Mouse (Mus musculus): ENCODE measurements at regions not wholly inside any gene's neighbourhood (a gene's known extent, or its start where the extent isn't known, plus 50 kb on each side); places are given as distances from the start of the nearest gene placed in this dataset.
A peak's percentile ranks its signal among the peaks of the same experiment; 100 is the strongest.

GRCm38 (mm10) chr9:61660191-61660590 lies 254.2 kb downstream of the Rplp1 start:
- no peak overlapping the region for H3K9ac ChIP-seq
- H3K4me1 ChIP-seq (ENCODE audit: insufficient read depth) = no peaks in the 10 kb centered on the region
- H3K4me3 ChIP-seq (ENCODE audit: low read depth, low read length) = no peak overlapping the region
- no peak overlapping the region for H3K27ac ChIP-seq (ENCODE audit: low read depth, low read length)
- no peak for DNase-seq
- no peaks in the 10 kb centered on the region for H3K9me3 ChIP-seq (ENCODE audit: low read length)
- no peaks in the 10 kb centered on the region for H3K27me3 ChIP-seq (ENCODE audit: insufficient read depth, low read length)
- H3K36me3 ChIP-seq (ENCODE audit: insufficient read depth) = no peaks in the 10 kb centered on the region
- no peak overlapping the region for H3K4me2 ChIP-seq (ENCODE audit: low read depth)
- no peak for ATAC-seq
- 87% methylated on average over 3 of the region's 3 CpGs for WGBS
- TF ChIP-seq CTCF (IDR thresholded peaks at IDR 0.05; ENCODE audit: low read depth) = no peak

- 89% methylated on average over 8 of the region's 8 CpGs for WGBS
- no peaks in the 10 kb centered on the region for H3K9me3 ChIP-seq (ENCODE audit: low read length)
- H3K9ac ChIP-seq = no peak overlapping the region
- H3K4me1 ChIP-seq (ENCODE audit: insufficient read depth) = no peaks in the 10 kb centered on the region
- no peak overlapping the region for H3K27ac ChIP-seq (ENCODE audit: low read depth, low read length)
- TF ChIP-seq CTCF (IDR thresholded peaks at IDR 0.05; ENCODE audit: low read depth) = no peak
- no peak for ATAC-seq
- H3K27me3 ChIP-seq (ENCODE audit: insufficient read depth, low read length) = no peaks in the 10 kb centered on the region
- H3K36me3 ChIP-seq (ENCODE audit: insufficient read depth) = no peaks in the 10 kb centered on the region
- no peak overlapping the region for H3K4me3 ChIP-seq (ENCODE audit: low read depth, low read length)
- DNase-seq = no peak
- no peak overlapping the region for H3K4me2 ChIP-seq (ENCODE audit: low read depth)
These were observed 256.3 kb downstream of the Rplp1 start for GRCm38 (mm10) chr9:61657996-61658395.

GRCm38 (mm10) chr9:61655433-61655981 lies 258.8 kb downstream of the Rplp1 start:
- no peak for DNase-seq
- no peak overlapping the region for H3K4me3 ChIP-seq (ENCODE audit: low read depth, low read length)
- no peak overlapping the region for H3K27ac ChIP-seq (ENCODE audit: low read depth, low read length)
- no peak; the same call in 1 of the 2 replicates for ATAC-seq
- H3K27me3 ChIP-seq (ENCODE audit: insufficient read depth, low read length) = no peaks in the 10 kb centered on the region
- WGBS = 58% methylated on average over 9 of the region's 9 CpGs
- H3K9ac ChIP-seq = no peak overlapping the region
- H3K36me3 ChIP-seq (ENCODE audit: insufficient read depth) = no peaks in the 10 kb centered on the region
- H3K4me1 ChIP-seq (ENCODE audit: insufficient read depth) = no peaks in the 10 kb centered on the region
- no peak for TF ChIP-seq CTCF (IDR thresholded peaks at IDR 0.05; ENCODE audit: low read depth)
- H3K9me3 ChIP-seq (ENCODE audit: low read length) = no peaks in the 10 kb centered on the region
- H3K4me2 ChIP-seq (ENCODE audit: low read depth) = no peak overlapping the region

- no peak overlapping the region for H3K9ac ChIP-seq
- DNase-seq = no peak
- no peak overlapping the region for H3K4me3 ChIP-seq (ENCODE audit: low read depth, low read length)
- TF ChIP-seq CTCF (IDR thresholded peaks at IDR 0.05; ENCODE audit: low read depth) = no peak
- no peak for ATAC-seq
- H3K4me1 ChIP-seq (ENCODE audit: insufficient read depth) = no peaks in the 10 kb centered on the region
- no peak overlapping the region for H3K4me2 ChIP-seq (ENCODE audit: low read depth)
- no peaks in the 10 kb centered on the region for H3K36me3 ChIP-seq (ENCODE audit: insufficient read depth)
- no peaks in the 10 kb centered on the region for H3K9me3 ChIP-seq (ENCODE audit: low read length)
- H3K27ac ChIP-seq (ENCODE audit: low read depth, low read length) = no peak overlapping the region
- 52% methylated on average over 20 of the region's 20 CpGs for WGBS
- no peaks in the 10 kb centered on the region for H3K27me3 ChIP-seq (ENCODE audit: insufficient read depth, low read length)
These were observed 268.5 kb downstream of the Rplp1 start for GRCm38 (mm10) chr9:61645661-61646425.

- TF ChIP-seq CTCF (IDR thresholded peaks at IDR 0.05; ENCODE audit: low read depth) = no peak
- Histone ChIP-seq H3K27me3 (ENCODE audit: insufficient read depth, low read length) (no peaks in the 10 kb centered on the region), H3K36me3 (ENCODE audit: insufficient read depth) (no peaks in the 10 kb centered on the region), H3K4me2 (ENCODE audit: low read depth) (no peak overlapping the region), H3K4me1 (ENCODE audit: insufficient read depth) (no peaks in the 10 kb centered on the region), H3K9me3 (ENCODE audit: low read length) (no peaks in the 10 kb centered on the region), H3K4me3 (ENCODE audit: low read depth, low read length) (no peak overlapping the region), H3K9ac (no peak overlapping the region), H3K27ac (ENCODE audit: low read depth, low read length) (no peak overlapping the region)
- DNase-seq (no peak), ATAC-seq (no peak)
- 95% methylated on average over 3 of the region's 3 CpGs for WGBS
These were observed 268.6 kb downstream of the Tle3 start for GRCm38 (mm10) chr9:61640739-61641138.

GRCm38 (mm10) chr9:61638908-61639307 lies 266.7 kb downstream of the Tle3 start:
- Histone ChIP-seq H3K4me2 (ENCODE audit: low read depth) (no peak overlapping the region), H3K9ac (no peak overlapping the region), H3K9me3 (ENCODE audit: low read length) (no peaks in the 10 kb centered on the region), H3K27me3 (ENCODE audit: insufficient read depth, low read length) (no peaks in the 10 kb centered on the region), H3K4me1 (ENCODE audit: insufficient read depth) (no peaks in the 10 kb centered on the region), H3K27ac (ENCODE audit: low read depth, low read length) (no peak overlapping the region), H3K4me3 (ENCODE audit: low read depth, low read length) (no peak overlapping the region), H3K36me3 (ENCODE audit: insufficient read depth) (no peaks in the 10 kb centered on the region)
- DNase-seq = no peak
- no peak for ATAC-seq
- no peak for TF ChIP-seq CTCF (IDR thresholded peaks at IDR 0.05; ENCODE audit: low read depth)
- 82% methylated on average over 11 of the region's 11 CpGs for WGBS

- DNase-seq (no peak), ATAC-seq (peak; percentile 50; the same call in 1 of the 2 replicates)
- Histone ChIP-seq H3K27ac (ENCODE audit: low read depth, low read length) (no peak overlapping the region), H3K27me3 (ENCODE audit: insufficient read depth, low read length) (no peaks in the 10 kb centered on the region), H3K4me1 (ENCODE audit: insufficient read depth) (no peaks in the 10 kb centered on the region), H3K9me3 (ENCODE audit: low read length) (no peaks in the 10 kb centered on the region), H3K9ac (no peak overlapping the region), H3K4me2 (ENCODE audit: low read depth) (no peak overlapping the region), H3K4me3 (ENCODE audit: low read depth, low read length) (no peak overlapping the region), H3K36me3 (ENCODE audit: insufficient read depth) (no peaks in the 10 kb centered on the region)
- TF ChIP-seq CTCF (IDR thresholded peaks at IDR 0.05; ENCODE audit: low read depth) = no peak
- 27% methylated on average over 9 of the region's 9 CpGs for WGBS
These were observed 261.8 kb downstream of the Tle3 start for GRCm38 (mm10) chr9:61633936-61634335.
